Mouse (Mus musculus) kidney, embryonic 14.5 days (tissue): ENCODE measurements around the gene Smim8. TPM values are rescaled to one million over a fixed set of nuclear protein-coding genes. Genes with fewer than 3 reads are reported as not detected.
A peak's percentile ranks its signal among the peaks of the same experiment; 100 is the strongest.

ENCODE experiments used
- ATAC-seq: fragments of 200-750 bp; cut with Nextera tagmentation; 2 replicates; pipeline ENCODE4 v1.8.0; 2017; ENCODE audit warnings: moderate number of reproducible peaks, mild to moderate bottlenecking, moderate TSS enrichment, moderate library complexity; ENCODE audit not compliant: low FRiP score, low TSS enrichment
- H3K27ac ChIP-seq: fragments of 300-500 bp; sonication (generic); 2 replicates; pipeline ENCODE4 v1.5.1; 2014; ENCODE audit warnings: low read depth, mild to moderate bottlenecking, low read length, moderate library complexity, mixed read lengths
- H3K27me3 ChIP-seq: fragments of 300-500 bp; sonication (generic); 2 replicates; pipeline ENCODE4 v1.6.1; 2014; ENCODE audit warnings: mild to moderate bottlenecking, low read length; ENCODE audit not compliant: control insufficient read depth, insufficient read depth
- H3K36me3 ChIP-seq: fragments of 300-500 bp; sonication (generic); 2 replicates; pipeline ENCODE4 v1.6.1; 2014; ENCODE audit warnings: low read length, mixed read lengths; ENCODE audit not compliant: control insufficient read depth, insufficient read depth
- H3K4me1 ChIP-seq: fragments of 300-500 bp; sonication (generic); 2 replicates; pipeline ENCODE4 v1.6.1; 2014; ENCODE audit warnings: low read length, mixed read lengths; ENCODE audit not compliant: control insufficient read depth, insufficient read depth
- H3K4me2 ChIP-seq: fragments of 300-500 bp; sonication (generic); replicated peaks from 2 replicates; pipeline ENCODE4 v1.6.1; 2014; ENCODE audit warnings: low read depth, mild to moderate bottlenecking, low read length
- H3K4me3 ChIP-seq: fragments of 300-500 bp; sonication (generic); 2 replicates; pipeline ENCODE4 v1.5.1; 2014; ENCODE audit warnings: mild to moderate bottlenecking, low read length
- H3K9ac ChIP-seq: fragments of 300-500 bp; sonication (generic); 2 replicates; pipeline ENCODE4 v1.6.1; 2014; ENCODE audit warnings: low read depth, mild to moderate bottlenecking, low read length, moderate library complexity
- H3K9me3 ChIP-seq: fragments of 300-500 bp; sonication (generic); 2 replicates; pipeline ENCODE4 v1.6.1; 2016; ENCODE audit warnings: low read length; ENCODE audit not compliant: control insufficient read depth
- WGBS: fragments of 180-500 bp; shearing (Covaris S2); extraction: QIAGEN DNeasy Blood & Tissue Kit; methylation state at CpG from one replicate; pipeline ENCODE4 v1.1.7; 2014; 5-methylcytosine and 5-hydroxymethylcytosine counted together
- polyA plus RNA-seq: library from polyadenylated mRNA; unstranded; fragments of >200 nt; fragmentation: Nextera tagmentation; extraction: Ambion mirVana; gene quantifications from 2 replicates; pipeline ENCODE4 v1.2.1, GENCODE M21; 2014

The Smim8 gene
- 48.7 and 67.9 TPM in 2 replicates for polyA plus RNA-seq

- H3K4me1 ChIP-seq, result no peaks in the 10 kb centered on the region
- H3K36me3 ChIP-seq, result no peaks in the 10 kb centered on the region
- no peaks in the 10 kb centered on the region for H3K9me3 ChIP-seq
- peak within 1 kb of the TSS; percentile 61 for H3K4me3 ChIP-seq
- H3K4me2 ChIP-seq, result peak within 1 kb of the TSS; percentile 54
- WGBS, result 7% methylated on average over 40 of the region's 40 CpGs
- ATAC-seq, result peak; percentile 96
- no peaks in the 10 kb centered on the region for H3K27me3 ChIP-seq
- H3K9ac ChIP-seq, result peak within 1 kb of the TSS; percentile 66
- peak within 1 kb of the TSS; percentile 30; the same call in 1 of the 2 replicates for H3K27ac ChIP-seq
These were observed at the start of gene Smim8 for GRCm38 (mm10) chr4:34777677-34778527. Gene Smim8, minus strand, starts transcription at chr4:34778423.

DNA sequence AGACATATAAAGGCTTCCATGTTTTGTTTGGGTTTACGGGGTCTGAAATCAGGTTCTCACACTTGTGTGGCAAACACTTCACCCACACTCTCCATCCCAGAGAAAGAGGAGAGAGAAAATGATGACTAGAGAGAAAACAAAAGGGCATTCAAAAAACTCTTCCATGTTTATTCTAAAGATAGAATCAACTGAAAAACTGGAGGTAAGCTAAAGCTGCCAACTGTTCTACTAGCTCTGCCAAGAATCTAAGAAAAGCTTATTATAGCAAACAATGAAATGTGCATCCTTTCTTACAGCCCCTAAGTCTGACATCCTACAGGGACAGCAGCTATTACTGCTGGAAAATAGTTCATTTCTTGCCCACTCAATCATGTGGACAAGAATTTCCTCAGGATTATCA, 45.7 kb upstream of the Smim8 start:
- H3K27ac ChIP-seq, result no peak overlapping the region
- no peak overlapping the region for H3K4me2 ChIP-seq
- no peak overlapping the region for H3K9ac ChIP-seq
- H3K9me3 ChIP-seq, result no peaks in the 10 kb centered on the region
- H3K27me3 ChIP-seq, result no peaks in the 10 kb centered on the region
- peaks cover 30% of the 10 kb centered on the region for H3K36me3 ChIP-seq
- H3K4me3 ChIP-seq, result no peak overlapping the region
- ATAC-seq, result no peak
- H3K4me1 ChIP-seq, result no peaks in the 10 kb centered on the region
- 97% methylated on average over 1 of the region's 1 CpGs for WGBS

DNA sequence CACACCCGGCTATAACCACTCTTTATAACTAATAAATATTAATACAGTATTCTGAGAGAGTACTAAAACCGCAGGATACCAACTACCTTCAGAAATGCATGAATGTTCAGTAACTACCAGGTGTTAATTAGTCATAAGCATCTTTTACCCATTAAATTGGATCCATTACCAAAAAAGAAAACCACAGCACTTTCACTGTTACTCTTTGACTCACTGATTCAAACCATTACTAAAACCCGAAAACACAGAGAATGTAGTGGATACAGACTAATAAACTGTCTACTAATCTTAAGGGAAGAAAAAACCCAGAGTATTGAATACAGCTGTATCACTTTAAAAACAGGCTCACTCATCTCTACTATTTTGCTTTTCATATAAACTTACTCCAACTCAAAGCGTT, 41.7 kb upstream of the Smim8 start:
- H3K4me1 ChIP-seq, result no peaks in the 10 kb centered on the region
- peaks cover 43% of the 10 kb centered on the region for H3K36me3 ChIP-seq
- no peaks in the 10 kb centered on the region for H3K9me3 ChIP-seq
- H3K9ac ChIP-seq, result no peak overlapping the region
- H3K4me3 ChIP-seq, result no peak overlapping the region
- H3K4me2 ChIP-seq, result no peak overlapping the region
- ATAC-seq, result no peak
- no peaks in the 10 kb centered on the region for H3K27me3 ChIP-seq
- WGBS, result 96% methylated on average over 4 of the region's 4 CpGs
- no peak overlapping the region for H3K27ac ChIP-seq

GRCm38 (mm10) chr4:34801166-34802034, 23.2 kb upstream of the Smim8 start:
- H3K36me3 ChIP-seq, result peaks cover 22% of the 10 kb centered on the region
- no peaks in the 10 kb centered on the region for H3K4me1 ChIP-seq
- ATAC-seq, result no peak
- H3K27me3 ChIP-seq, result no peaks in the 10 kb centered on the region
- whole genome bisulfite sequencing, result 84% methylated on average over 14 of the region's 14 CpGs
- no peak overlapping the region for H3K27ac ChIP-seq
- no peak overlapping the region for H3K9ac ChIP-seq
- no peak overlapping the region for H3K4me3 ChIP-seq
- no peak overlapping the region for H3K4me2 ChIP-seq
- no peaks in the 10 kb centered on the region for H3K9me3 ChIP-seq

DNA sequence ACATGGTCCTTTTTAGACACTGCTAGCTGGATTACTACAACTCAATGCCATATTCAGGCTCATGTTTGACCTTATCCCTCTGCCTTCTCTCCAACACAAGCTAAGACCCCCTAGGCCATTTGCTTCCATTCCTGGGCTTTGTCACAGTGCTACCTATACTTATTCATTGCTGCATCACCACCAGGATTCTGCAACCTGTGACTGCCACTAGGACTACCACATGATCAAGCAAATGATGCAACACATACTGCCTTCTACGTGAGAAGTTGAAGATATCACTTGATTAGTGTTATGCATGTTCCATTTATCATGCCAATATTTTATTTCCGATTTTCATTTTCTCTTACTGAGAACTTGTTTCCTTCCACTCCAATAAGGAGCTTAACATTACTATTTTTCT, 19.8 kb upstream of the Smim8 start:
- Histone ChIP-seq H3K36me3 (peaks cover 3% of the 10 kb centered on the region; the same call in 1 of the 2 replicates), H3K4me3 (no peak overlapping the region), H3K27me3 (no peaks in the 10 kb centered on the region), H3K9ac (no peak overlapping the region), H3K9me3 (no peaks in the 10 kb centered on the region), H3K4me1 (no peaks in the 10 kb centered on the region), H3K27ac (no peak overlapping the region), H3K4me2 (no peak overlapping the region)
- 92% methylated on average over 2 of the region's 2 CpGs for WGBS
- no peak for ATAC-seq

GRCm38 (mm10) chr4:34797294-34797983, 19.2 kb upstream of the Smim8 start:
- ATAC-seq, result no peak
- Histone ChIP-seq H3K27me3 (no peaks in the 10 kb centered on the region), H3K9ac (no peak overlapping the region), H3K36me3 (no peaks in the 10 kb centered on the region), H3K4me1 (no peaks in the 10 kb centered on the region), H3K4me3 (no peak overlapping the region), H3K4me2 (no peak overlapping the region), H3K27ac (no peak overlapping the region), H3K9me3 (no peaks in the 10 kb centered on the region)
- 73% methylated on average over 8 of the region's 8 CpGs for WGBS

GRCm38 (mm10) chr4:34796294-34796693, 18.1 kb upstream of the Smim8 start:
- no peak overlapping the region for H3K4me3 ChIP-seq
- H3K9ac ChIP-seq, result no peak overlapping the region
- WGBS, result 76% methylated on average over 5 of the region's 5 CpGs
- H3K27me3 ChIP-seq, result no peaks in the 10 kb centered on the region
- ATAC-seq, result 0 out of 2 replicates have a peak, but pooled peaks have one; percentile 35
- no peaks in the 10 kb centered on the region for H3K9me3 ChIP-seq
- H3K4me2 ChIP-seq, result no peak overlapping the region
- H3K27ac ChIP-seq, result no peak overlapping the region
- H3K4me1 ChIP-seq, result no peaks in the 10 kb centered on the region
- H3K36me3 ChIP-seq, result no peaks in the 10 kb centered on the region

DNA sequence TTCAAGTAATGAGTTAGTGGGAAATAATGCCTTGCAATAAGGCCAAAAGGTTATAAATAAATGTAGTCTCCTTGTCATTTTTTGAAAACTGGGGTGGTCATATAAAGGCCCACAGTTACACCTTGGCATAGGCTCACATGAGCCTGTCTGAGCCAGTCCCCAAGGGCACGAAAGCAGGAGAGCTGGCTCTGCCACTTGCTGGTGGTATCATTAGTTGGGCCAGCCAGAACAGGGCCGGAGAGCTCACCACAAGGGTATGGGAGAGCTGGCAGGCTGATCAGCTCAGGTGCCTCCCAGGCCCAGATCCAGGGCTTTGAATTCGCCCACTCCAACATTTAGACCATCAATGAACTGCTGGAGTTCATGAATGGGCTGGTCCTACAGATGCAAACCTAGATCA, 8.3 kb upstream of the Smim8 start:
- Histone ChIP-seq H3K4me2 (no peak overlapping the region), H3K9me3 (no peaks in the 10 kb centered on the region), H3K4me1 (no peaks in the 10 kb centered on the region), H3K27ac (no peak overlapping the region), H3K4me3 (no peak overlapping the region), H3K9ac (no peak overlapping the region), H3K27me3 (no peaks in the 10 kb centered on the region), H3K36me3 (no peaks in the 10 kb centered on the region)
- no peak for ATAC-seq
- WGBS, result 88% methylated on average over 3 of the region's 3 CpGs
